Mouse (Mus musculus) CD4-positive helper T cell, adult 2 months (primary cell): ENCODE results near the gene Zfp691.
A peak's percentile ranks its signal among the peaks of the same experiment; 100 is the strongest.

Experiments
- DNase-seq: peaks from one replicate; pipeline ENCODE4 v3.0.0-alpha.2; 2012; ENCODE audit warnings: low read depth, missing footprints, low spot score

Gene Zfp691

DNA sequence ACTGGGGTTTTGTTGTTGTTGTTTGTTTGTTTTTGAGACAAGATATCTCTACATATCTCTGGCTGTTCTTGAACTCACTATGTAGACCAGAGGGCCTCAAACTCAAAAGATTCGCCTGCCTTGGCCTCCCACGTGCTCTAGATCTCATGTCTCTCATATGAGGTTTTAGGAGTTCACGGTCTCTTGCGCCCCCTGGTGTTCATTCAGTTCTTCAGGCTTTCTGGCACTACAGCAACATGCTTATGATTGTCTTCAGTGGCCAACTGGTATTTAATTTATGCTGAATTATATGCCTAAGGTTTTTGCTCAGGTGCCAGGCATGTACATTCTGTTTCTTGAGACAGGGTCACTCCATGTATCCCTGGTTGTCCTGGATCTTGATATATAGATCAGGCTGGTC is 6.3 kb downstream of the Zfp691 start:
- DNase-seq, result peak; percentile 82

DNA sequence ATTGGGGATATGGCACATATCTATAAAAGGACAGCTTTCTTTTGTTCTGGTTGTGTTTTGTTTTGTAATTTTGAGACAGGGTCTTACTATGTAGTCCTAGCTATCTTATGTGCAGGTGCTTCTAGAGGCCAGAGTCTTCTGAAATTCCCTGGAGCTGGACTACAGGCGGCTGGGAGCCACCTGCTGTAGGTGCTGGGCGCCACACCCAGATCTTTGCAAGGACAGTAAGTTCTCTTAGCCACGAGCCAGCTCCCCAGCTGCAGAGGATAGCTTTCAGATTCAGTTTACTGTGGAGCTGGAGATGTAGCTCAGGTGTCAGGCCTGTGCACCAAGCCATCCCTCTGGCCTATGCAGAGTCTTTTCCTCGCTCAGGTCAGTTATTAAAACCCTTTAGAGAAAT is 6.9 kb downstream of the Zfp691 start:
- no peak for DNase-seq

DNA sequence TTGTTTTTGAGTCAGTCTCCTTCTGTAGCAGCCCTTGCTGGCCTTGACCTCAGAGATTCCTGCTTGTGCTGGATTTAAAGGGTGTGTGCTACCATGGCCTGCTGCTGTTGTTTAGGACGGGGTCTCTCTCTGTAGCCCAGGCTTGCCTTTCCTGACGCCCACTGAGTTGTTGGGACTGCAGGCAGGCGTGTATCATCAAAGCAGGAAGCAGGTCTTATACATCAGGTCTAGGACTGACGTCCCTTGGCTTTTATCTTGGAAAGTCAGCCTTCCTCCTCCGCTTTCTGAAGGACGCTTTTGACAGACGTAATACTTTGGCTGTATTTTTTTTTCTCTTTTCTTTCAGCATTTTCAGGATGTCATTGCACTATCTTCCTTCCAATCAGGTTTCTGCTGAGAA is 8.1 kb downstream of the Zfp691 start:
- DNase-seq, result no peak

DNA sequence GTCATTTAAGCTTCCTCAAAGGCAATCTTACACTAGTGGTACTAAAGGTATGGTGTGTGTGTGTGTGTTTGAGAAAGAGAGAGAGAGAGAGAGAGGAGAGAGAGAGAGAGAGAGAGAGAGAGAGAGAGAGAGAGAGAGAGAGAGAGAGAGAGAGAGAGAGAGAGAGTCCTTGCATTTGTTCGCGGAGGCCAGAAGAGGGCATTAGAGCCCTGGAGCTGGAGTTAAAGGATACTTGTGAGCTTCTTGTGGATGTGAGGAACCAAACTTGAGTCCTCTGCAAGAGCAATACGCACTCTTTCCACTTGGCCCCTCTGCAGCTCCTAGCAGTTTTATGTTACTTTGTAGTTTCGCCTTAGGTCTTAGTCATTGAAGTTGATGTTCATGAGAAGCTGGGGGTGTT is 11.0 kb downstream of the Zfp691 start:
- DNase-seq, result no peak

DNA sequence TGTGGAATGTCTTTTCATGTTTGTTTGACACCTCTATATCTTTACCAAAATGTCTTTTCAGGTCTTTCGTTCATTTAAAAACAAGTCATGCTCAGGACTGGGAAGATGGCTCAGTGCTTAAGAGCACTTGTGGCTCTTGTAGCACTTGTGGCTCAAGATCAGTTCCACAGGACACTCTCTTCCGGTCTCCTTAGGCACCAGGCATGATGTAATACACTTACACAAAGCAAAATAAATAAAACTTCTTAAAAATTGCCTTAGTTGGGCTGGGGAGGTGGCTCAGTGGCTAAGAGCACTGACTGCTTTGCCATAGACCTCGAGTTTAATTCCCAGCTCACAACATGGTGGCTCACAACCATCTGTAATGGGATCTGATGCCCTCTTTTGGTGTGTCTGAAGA is 12.6 kb downstream of the Zfp691 start:
- DNase-seq, result no peak

DNA sequence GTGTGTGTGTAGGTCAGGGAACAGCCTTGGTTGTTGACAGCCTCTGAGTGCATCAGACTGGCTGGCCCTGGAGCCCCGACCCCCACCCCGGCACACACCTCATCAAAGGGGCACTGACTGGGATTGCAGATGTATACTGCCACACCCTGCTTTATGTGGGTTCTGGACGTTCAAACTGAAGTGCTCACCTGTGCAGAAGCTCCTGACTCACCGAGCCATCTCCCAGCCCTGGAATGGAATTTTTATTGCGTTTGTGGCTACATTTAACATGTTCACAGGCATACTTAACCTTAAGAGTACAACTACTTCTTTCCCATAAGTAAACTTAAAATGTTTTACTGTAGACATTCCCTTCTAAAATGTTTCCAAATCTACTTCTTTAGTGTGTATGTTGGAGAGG is 16.1 kb downstream of the Zfp691 start:
- DNase-seq, result no peak

DNA sequence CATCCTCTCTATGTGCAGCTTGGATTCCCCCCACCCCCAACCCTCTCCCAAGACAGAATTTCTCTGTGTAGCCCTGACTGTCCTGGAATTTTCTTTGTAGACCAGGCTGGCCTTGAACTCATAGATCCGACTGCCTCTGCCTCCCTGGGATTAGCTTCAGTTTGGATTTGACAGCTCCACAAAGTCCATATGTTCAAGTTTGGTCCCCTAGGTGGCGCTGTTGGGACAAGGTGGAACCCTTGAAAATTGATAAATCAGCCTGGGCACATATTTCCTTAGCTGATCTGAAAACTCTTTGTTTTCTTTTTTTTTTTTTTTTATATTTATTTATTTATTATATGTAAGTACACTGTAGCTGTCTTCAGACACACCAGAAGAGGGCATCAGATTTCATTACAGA is 16.8 kb downstream of the Zfp691 start:
- DNase-seq, result peak; percentile 47

DNA sequence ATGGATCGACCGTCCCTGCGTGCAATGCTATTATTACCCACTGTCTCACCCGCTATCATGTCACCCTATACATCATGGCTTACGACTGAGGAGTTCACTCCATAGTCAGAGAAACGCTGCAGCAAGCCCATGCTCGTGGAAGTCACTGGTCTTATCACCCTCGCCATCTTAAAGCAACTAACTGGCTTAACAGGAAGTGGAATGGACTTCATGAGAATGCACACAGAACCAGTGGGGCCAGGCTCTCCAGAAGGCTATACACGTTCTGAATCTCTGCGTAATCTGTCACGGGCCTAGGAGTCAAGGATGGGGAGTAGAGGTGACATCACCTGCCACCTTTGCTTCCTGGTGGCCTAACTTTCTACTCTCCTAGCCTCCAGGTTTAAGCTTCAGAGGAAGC is 25.3 kb downstream of the Zfp691 start:
- DNase-seq, result no peak

DNA sequence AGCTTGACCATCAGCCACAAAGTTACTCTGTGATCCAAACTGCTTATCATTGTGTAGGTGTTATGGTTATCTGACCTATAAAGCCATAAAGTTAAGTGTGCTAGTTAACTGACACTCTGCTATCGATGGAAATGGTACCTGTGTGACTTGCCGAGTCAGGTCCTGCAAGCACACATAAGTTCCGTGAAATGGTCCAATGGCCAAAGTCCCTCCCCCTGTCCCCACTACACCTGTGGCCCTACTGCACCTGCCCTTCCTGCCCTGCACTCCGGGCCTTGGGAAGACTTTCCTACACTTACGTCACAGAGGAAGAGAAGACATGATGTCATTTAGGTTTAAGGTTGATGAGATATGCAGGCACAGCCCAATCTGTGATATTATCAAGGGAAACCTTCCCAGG is 26.6 kb downstream of the Zfp691 start:
- no peak for DNase-seq

DNA sequence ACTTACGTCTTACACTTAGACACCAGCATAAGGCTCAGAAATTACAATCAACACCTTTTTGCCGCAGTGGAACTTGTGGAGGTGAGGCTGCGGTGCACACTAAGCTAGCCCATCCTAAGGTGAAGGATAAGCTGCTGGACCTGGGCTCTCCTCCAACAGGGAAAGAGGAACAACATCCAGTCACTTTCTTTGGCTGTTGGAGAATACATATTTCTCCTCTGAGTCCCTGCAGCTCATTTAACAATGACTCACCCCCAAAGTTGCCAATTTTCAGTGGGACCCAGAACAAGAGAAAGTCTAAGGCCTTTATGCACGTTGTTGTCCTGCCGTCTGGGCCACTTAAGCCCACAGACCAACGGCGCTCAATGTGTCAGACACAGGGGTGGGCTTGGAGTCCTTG is 27.2 kb downstream of the Zfp691 start:
- DNase-seq, result no peak

DNA sequence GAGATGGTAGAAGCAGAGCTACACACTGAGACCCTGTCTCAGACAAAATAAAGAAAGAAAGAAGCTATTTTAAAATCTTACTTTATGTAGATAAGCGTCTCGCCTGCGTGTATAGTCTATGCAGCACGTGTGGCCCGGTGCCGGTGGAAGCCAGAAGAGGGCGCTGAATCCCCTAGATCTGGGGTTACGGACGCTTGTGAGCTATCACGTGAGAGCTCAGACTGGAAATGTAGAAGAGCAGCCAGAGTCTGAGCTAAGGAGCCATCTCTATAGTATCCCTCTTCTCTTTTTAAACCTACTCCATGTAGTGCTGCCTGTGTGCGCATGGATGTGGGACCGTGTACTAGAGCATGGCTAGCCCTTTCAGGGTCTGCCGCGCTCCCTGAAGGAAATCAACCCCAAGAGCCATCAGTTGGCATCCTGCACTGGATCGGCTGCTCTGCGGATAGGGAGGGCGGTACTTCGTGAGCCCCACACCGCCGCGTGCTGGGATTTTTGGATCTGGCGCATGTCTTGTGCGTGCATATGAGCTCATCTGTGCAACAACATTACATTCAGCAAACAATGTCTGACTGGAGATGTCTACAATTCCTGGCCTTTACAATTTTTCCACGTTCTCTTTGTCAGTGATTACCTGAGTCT is 31.6 kb downstream of the Zfp691 start:
- peak; percentile 35 for DNase-seq

DNA sequence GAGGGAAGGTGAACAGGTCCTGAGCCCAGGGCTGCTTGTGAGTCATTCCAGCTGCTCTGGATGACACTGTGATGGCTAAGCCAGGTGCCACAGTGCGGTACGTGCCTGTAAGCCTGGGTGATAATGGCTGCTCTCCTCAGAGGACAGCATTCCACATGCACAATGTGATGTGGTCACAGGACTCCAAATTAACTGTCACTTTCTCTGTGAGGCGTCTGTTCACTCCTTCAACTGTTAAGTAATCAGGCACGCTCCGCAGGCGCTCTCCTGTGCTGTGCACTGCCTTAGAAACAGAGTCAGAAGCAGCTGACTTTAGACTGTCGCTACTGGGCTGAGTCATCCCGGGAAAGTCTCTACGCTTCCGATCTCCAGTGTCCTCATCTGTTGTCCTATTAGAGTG is 32.8 kb downstream of the Zfp691 start:
- DNase-seq, result no peak

DNA sequence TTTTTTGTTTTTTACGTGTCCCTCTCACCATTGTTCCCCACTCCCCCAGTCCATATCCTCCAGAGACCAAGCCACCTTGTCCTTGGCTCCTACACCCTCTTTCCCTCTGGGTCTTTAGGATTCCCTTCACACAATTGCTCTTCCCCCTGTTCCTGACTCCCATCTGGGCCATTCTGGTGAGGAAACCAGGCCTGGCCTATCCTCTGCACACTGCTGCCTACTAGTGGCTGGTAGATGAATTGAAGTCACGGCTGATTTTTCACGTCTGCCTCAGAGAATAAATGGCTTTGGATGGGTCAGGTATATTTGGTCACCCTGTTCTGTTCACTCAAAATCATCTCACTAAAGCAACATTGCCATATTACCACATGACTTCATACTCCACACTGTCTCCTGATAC is 33.9 kb downstream of the Zfp691 start:
- DNase-seq, result peak; percentile 49

DNA sequence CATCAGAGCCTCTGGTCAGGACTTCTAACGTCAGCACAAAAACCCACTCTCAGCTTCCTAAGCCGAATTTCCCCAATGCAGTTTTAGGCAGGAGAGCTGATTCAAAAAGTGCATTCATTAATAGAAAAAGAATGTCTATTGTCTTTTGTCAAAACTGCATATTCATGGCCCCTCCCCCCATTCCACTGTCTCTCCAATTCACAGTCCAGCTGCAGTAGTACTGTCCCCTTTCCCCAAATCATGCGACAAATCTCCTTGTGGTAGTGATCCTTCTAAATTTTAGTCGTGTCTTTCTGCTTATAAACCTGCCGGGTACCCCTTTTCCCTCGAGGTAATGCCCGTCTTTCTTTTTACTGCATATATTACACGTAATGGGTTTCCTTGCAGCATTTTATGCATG is 35.2 kb downstream of the Zfp691 start:
- DNase-seq, result no peak

DNA sequence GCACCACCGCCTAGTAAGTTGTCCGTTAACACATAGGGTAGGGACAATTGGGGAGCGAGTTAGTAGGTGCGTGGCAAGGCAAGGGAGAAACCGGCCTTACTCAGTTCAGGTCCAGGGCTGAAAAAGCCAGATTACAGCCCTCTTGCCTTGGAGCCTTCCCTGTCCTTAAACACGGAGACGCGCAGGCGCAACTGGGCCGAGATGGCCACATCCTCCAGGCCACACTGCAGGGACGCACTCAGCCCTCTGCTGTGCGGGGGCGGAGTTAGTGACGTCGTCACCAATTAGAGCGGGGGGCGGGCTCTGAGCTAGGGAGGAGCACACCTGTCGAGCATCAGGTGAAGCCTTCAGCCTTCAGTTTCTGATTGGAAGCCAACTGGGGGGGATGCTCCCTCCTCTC is 35.8 kb downstream of the Zfp691 start:
- no peak for DNase-seq

DNA sequence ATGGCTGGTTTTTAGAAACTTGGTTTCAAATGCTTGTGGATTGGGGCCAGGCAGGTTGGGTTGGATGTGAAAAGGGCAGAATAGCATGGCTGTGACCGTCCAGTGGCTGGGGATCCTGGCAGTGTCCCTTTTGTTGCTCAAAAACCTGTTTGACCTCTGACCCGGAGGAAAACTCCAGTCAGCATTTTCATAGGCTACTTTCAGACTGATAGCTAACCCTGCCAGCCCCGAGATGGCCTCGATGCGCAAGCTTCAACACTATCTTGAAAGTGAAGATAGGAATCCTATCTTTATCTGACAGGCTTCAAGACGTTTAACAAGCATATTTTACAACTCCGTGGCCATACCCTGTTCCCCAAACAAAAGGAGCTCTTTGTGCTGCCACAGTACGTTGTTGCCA is 36.7 kb downstream of the Zfp691 start:
- no peak for DNase-seq

DNA sequence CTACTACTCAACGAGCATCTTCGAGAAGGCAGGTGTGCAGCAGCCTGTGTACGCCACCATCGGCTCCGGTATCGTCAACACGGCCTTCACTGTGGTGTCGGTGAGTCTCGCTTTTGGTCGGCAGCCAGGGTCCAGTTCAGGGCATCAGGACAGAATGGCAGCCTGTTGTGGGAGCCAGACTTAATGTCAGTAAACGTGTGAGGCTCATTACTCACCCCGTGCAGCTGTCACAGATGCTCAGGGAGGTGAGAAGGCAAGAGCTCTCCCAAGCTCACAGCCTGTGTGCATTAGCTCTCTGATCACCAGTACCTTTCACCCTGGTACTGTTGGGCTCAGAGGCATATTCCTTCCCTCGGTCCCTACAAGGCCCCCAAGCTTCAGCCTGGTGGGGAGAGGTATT is 40.1 kb downstream of the Zfp691 start:
- no peak for DNase-seq

DNA sequence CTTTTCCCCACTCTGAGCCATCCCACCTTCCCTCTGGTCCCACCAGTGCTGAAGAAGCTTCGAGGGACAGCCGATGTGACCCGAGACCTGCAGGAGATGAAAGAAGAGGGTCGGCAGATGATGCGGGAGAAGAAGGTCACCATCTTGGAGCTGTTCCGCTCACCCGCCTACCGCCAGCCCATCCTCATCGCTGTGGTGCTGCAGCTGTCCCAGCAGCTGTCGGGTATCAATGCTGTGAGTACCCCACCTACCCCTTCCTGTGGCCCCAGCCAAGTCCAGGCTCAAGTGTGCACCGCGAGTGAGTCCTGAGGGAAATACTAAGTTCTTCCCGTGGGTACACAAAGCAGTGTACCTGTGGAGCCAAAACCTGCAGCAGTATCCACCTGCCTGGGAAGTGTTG is 40.7 kb downstream of the Zfp691 start:
- DNase-seq, result no peak

DNA sequence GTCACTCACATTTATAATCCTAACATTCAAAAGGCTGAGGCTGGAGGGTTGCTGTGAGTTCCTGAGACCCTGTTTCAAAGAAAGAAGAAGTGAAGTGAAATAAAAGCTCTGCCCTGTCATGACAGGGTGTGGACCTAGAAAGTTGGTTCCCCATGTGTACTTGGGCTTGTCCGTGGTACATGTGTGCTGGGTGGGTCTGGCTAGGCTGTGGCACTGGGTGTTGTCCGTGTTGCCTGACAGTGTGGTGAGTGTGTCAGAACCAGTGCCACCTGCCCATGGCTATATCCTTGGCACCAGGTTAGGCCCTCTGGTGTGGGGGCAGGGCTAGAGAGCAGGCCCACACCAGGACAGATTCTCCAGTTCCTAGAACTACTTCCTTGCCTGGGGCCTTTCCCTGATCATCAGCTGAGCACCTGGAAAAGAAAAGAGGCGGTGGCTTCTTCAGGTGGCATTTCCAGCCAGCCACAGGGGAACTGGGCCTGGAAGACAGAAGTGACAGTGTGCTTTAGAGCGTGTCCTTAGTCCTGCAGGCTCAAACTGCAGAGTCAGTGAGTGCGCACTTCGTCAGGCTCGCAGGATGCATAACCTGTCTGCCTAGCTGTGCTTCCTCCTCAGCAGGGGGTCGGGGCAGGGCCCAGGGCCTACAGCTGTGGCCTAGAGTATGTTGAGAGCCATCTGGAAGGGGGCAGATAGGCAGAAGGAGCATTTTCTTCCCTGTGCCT is 42.6 kb downstream of the Zfp691 start:
- no peak for DNase-seq

DNA sequence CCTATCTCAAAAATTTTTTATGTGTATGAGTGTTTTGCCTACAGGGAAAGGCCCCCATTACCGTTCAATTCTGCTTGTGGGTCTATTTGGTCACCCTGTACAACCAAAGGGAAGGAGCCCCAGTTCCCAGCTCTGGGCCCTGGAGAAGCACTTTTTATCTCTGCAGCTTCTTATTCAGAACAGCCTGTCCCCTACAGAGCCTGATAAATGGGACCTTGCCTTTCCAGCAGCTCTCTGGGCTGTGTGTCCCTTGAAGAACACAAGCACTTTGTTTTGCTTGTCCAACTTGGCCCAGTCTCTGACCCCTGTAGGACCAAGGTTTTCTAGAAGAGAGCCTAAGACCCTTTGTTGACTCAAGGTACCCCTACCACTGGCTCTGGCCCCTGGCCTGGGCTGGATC is 44.9 kb downstream of the Zfp691 start:
- no peak for DNase-seq

DNA sequence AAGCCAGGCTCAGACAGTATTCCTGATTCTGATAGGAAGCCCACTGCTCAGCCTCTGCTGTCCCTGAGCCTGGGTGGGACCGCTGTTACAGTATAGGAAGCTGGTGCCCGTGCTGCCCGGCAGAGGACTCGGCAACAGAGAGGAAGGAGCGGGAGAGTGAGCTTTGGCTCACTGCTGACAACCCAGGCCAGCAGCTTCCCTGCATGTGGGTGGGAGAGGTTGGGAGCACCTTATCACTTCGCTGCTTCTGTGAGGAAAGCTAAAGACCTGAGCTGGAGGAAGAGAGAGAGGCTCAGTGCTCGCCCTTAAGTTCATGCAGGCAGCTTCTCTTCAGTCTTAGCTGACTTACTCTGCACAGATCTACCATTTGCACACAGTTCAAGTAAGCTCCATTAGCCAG is 45.4 kb downstream of the Zfp691 start:
- DNase-seq, result no peak

DNA sequence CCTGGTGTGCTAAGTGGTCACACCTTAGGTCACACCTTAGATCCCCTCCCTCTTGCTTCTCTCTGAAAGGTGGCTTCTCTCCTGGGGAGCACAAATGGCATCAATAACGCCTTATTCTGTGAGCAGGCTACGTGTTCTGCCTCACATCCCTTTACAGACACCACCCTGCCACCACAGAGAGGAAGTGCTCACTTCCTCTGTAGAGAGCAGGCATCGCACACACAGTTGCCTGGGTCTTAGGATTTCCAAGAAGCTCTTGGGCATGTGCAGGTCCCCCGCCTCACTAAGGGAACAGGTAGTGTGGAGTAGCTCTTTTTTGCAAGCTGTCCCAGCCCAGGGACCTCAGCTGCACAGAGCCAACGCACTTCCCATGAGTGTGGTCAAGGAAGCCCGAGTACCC is 46.8 kb downstream of the Zfp691 start:
- peak; percentile 86 for DNase-seq

DNA sequence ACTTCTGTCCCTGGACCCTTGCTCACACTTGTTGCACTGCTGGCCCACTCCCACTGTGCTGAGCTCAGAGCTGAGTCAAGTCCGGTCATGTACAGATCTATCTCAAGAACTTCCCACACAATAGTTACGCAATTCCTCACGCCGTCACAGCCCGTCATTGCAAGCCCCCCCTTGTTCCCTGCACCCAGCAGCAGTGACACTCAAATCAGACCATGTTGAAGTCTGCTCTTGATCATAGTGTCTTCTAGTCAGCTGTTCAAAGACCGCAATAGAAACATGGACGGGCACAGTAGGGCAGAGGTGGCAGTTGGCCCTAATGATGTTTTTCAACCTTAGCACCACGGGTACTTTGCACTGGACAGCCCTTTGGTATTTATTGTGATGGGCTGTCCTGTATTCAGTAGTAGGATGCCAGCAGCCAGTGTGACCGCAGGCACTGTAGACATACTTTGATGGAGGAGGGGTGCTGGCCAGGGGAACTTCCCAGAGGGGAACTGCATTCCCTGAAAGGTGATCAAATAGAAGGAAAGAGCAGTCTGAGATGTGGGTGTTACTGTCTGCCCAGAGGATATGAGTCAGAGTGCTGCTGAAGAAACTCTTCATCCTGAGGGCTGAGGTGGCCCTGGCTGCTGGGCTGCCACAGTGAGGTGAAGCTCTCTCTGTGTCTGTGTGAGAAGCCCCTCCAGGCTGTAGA is 48.3 kb downstream of the Zfp691 start:
- DNase-seq, result peak; percentile 57
